ENCODE assay signal across 9 mouse cellular contexts in genomic region chr8:105413391-105413790, GRCm38 (mm10). TPM values are rescaled to one million over a fixed set of nuclear protein-coding genes. Genes with fewer than 3 reads are reported as not detected.
DNase-seq lines count a peak whose midpoint lies in the region; ATAC-seq and TF ChIP-seq lines count a peak whose summit lies in the region.
"Had no signal": no experiment of that assay in that cellular context is flagged by ENCODE, and none has a peak within 500 bp of the region (broad histone marks: within the 10 kb centered on the region; RNA-seq: fewer than 3 reads in every experiment).

Gene Kctd19 (minus strand): TSS chr8:105413502.
Gene Lrrc36 (plus strand): TSS chr8:105413571.

- H3K27ac ChIP-seq in heart, adult 2 months = peak within 1 kb of the TSS; percentile 40; the same call in 1 of the 2 replicates
- no peak within 1 kb of the TSS for H3K27ac ChIP-seq in kidney, adult 2 months (ENCODE audit: insufficient read depth, low read depth, low read length)
- H3K27ac ChIP-seq in lung, embryonic 14.5 days (ENCODE audit: low read depth) = no peak within 1 kb of the TSS

- 3% methylated on average over 33 of the region's 34 CpGs for WGBS in heart, adult 2 months
- WGBS in kidney, adult 2 months = 2% methylated on average over 31 of the region's 34 CpGs
- WGBS in lung, embryonic 14.5 days = under 1% methylated on average over 34 of the region's 34 CpGs

- H3K79me2 ChIP-seq in heart, adult 2 months (replicated peaks; ENCODE audit: control insufficient read depth, insufficient read depth, low read length) = no peaks in the 10 kb centered on the region

- no peaks in the 10 kb centered on the region for H3K9me3 ChIP-seq in lung, embryonic 14.5 days (ENCODE audit: low read depth, low read length)

- TF ChIP-seq POLR2A in heart, adult 2 months (IDR thresholded peaks at IDR 0.05; ENCODE audit: insufficient read depth, low read depth, low read length) = no peak
- no peak for TF ChIP-seq POLR2A in kidney, adult 2 months (IDR thresholded peaks at IDR 0.05; ENCODE audit: low read depth, low read length)

- peaks cover 3% of the 10 kb centered on the region for H3K4me1 ChIP-seq in heart, adult 2 months (ENCODE audit: control insufficient read depth, insufficient read depth, low read length)
- H3K4me1 ChIP-seq in kidney, adult 2 months (ENCODE audit: control insufficient read depth, insufficient read depth, low read length) = peaks cover 3% of the 10 kb centered on the region; the same call in 1 of the 2 replicates
- H3K4me1 ChIP-seq in lung, embryonic 14.5 days (ENCODE audit: insufficient read depth) = peaks cover 7% of the 10 kb centered on the region

- no peak for TF ChIP-seq EP300 in heart, adult 2 months (IDR thresholded peaks at IDR 0.05; ENCODE audit: insufficient read depth, low read depth, low read length)

- ATAC-seq in lung, embryonic 14.5 days (ENCODE audit: insufficient read depth) = peak; percentile 73
- no peak for ATAC-seq in inflammation-experienced regulatory T-cells, adult 6 months
- ATAC-seq: Patski had no signal

- H3K36me3 ChIP-seq in heart, adult 2 months (ENCODE audit: control insufficient read depth, insufficient read depth, low read length) = no peaks in the 10 kb centered on the region
- H3K36me3 ChIP-seq in kidney, adult 2 months (ENCODE audit: control insufficient read depth, insufficient read depth, low read length) = no peaks in the 10 kb centered on the region
- no peaks in the 10 kb centered on the region for H3K36me3 ChIP-seq in lung, embryonic 14.5 days (ENCODE audit: insufficient read depth)

- peak; percentile 77 for TF ChIP-seq CTCF in heart, adult 2 months (IDR thresholded peaks at IDR 0.05)
- peak; percentile 21; the same call in 1 of the 2 replicates for TF ChIP-seq CTCF in kidney, adult 2 months (conservative IDR thresholded peaks at IDR 0.05; ENCODE audit: insufficient read depth, insufficient read length, low read depth, low read length)
- TF ChIP-seq CTCF in lung, embryonic 14.5 days (IDR thresholded peaks at IDR 0.05; ENCODE audit: low read depth) = peak; percentile 52

- DNase-seq in right cerebral cortex, postnatal 4 days = peak; percentile 24
- no peak for DNase-seq in right cerebral cortex, adult 2 months (ENCODE audit: low spot score in 2 of 2)
- DNase-seq in embryo, embryonic 11 days = peak; percentile 75
- DNase-seq in heart, adult 2 months = peak; percentile 66 to 76
- peak; percentile 44 for DNase-seq in kidney, adult 2 months
- DNase-seq in lung, embryonic 14.5 days = peak; percentile 64
- peak; percentile 73 for DNase-seq in ovary, postnatal 36 days (ENCODE audit: low spot score)

- peak within 1 kb of the TSS; percentile 33 for H3K9ac ChIP-seq in heart, adult 2 months (ENCODE audit: low read depth, low read length)
- peak within 1 kb of the TSS; percentile 23; the same call in 1 of the 2 replicates for H3K9ac ChIP-seq in lung, embryonic 14.5 days

- peak within 1 kb of the TSS; percentile 70 for H3K4me2 ChIP-seq in lung, embryonic 14.5 days

- peak within 1 kb of the TSS; percentile 36 for H3K4me3 ChIP-seq in heart, adult 2 months
- no peak within 1 kb of the TSS for H3K4me3 ChIP-seq in kidney, adult 2 months (ENCODE audit: insufficient read depth, low read depth, low read length)
- peak within 1 kb of the TSS; percentile 35 for H3K4me3 ChIP-seq in lung, embryonic 14.5 days (ENCODE audit: low read depth, low read length)

- intact Hi-C loops in heart, adult 2 months (cut with DNase I) = loop anchor here (2.0 to 5.0 kb wide), 3 partner anchors 39 to 139 kb away; no protein-coding TSS in a partner anchor

- peaks cover 2% of the 10 kb centered on the region; the same call in 1 of the 2 replicates for H3K27me3 ChIP-seq in heart, adult 2 months (ENCODE audit: control insufficient read depth, insufficient read depth, low read length)
- peaks cover 3% of the 10 kb centered on the region; the same call in 1 of the 2 replicates for H3K27me3 ChIP-seq in kidney, adult 2 months (replicated peaks; ENCODE audit: control insufficient read depth, insufficient read depth, low read length)
- peaks cover 25% of the 10 kb centered on the region for H3K27me3 ChIP-seq in lung, embryonic 14.5 days (ENCODE audit: insufficient read depth, low read length)

RNA-seq across cellular contexts. Expression of gene Kctd19, which starts in this region (rescaled TPM):
- under 1 TPM; 0.13 to 0.25 TPM for total RNA-seq in heart, adult 2 months (2021)
- 0.08 and 0.15 TPM in 2 replicates for polyA plus RNA-seq in heart, adult 2 months (2012; rRNA removed)
- 0.08 and 0.17 TPM in 2 replicates for polyA plus RNA-seq in kidney, adult 2 months (2012; rRNA removed)
- polyA plus RNA-seq in lung, embryonic 14.5 days (2014; fragmentation: Nextera tagmentation; extraction: Ambion mirVana) = 0.12 and 0.32 TPM in 2 replicates
- polyA plus RNA-seq in inflammation-experienced regulatory T-cells, adult 6 months (2017; shearing (Covaris generic)) = not detected
- polyA plus RNA-seq: Patski had no signal

RNA-seq across cellular contexts. Expression of gene Lrrc36, which starts in this region (rescaled TPM):
- under 1 TPM; 0.45 to 0.47 TPM for total RNA-seq in heart, adult 2 months (2021)
- 0.67 and 0.94 TPM in 2 replicates for polyA plus RNA-seq in heart, adult 2 months (2012; rRNA removed)
- 0.33 and 0.45 TPM in 2 replicates for polyA plus RNA-seq in kidney, adult 2 months (2012; rRNA removed)
- polyA plus RNA-seq in lung, embryonic 14.5 days (2014; fragmentation: Nextera tagmentation; extraction: Ambion mirVana) = 0.34 and 0.50 TPM in 2 replicates
- not detected for polyA plus RNA-seq in inflammation-experienced regulatory T-cells, adult 6 months (2017; shearing (Covaris generic))
- polyA plus RNA-seq: Patski had no signal

Comparison
In these comparisons a context has a peak if more than half of its experiments do, and no peak if none do; other contexts are left out.
1. DNase-seq: peak in right cerebral cortex, postnatal 4 days (single experiment), embryo, embryonic 11 days (single experiment) and ovary, postnatal 36 days (single experiment); none in right cerebral cortex, adult 2 months (0 of 2).
2. Peak in DNase-seq, H3K4me3 ChIP-seq, H3K27ac ChIP-seq and H3K9ac ChIP-seq in heart, adult 2 months; RNA of the genes that start here not detected or under 1 TPM.
3. Peak in DNase-seq in kidney, adult 2 months; RNA of the genes that start here not detected or under 1 TPM.
4. Peak in DNase-seq, ATAC-seq, H3K4me3 ChIP-seq, H3K9ac ChIP-seq and H3K4me2 ChIP-seq in lung, embryonic 14.5 days; RNA of the genes that start here not detected or under 1 TPM.
5. CTCF ChIP-seq: peak in every context shown above with its lines; median percentile 77 in heart, adult 2 months; 52 in lung, embryonic 14.5 days; 21 in kidney, adult 2 months.